Mouse (Mus musculus) hindbrain, embryonic 11.5 days (tissue): ENCODE results near the gene Cdc34. TPM values are rescaled to one million over a fixed set of nuclear protein-coding genes. Genes with fewer than 3 reads are reported as not detected.

ENCODE experiments used
- ATAC-seq: fragments of 200-750 bp; cut with Nextera tagmentation; 2 replicates; pipeline ENCODE4 v1.8.0; 2017; ENCODE audit warnings: mild to moderate bottlenecking, moderate TSS enrichment, moderate library complexity; ENCODE audit not compliant: low FRiP score
- DNase-seq: peaks from one replicate; pipeline ENCODE4 v3.0.0-alpha.2; 2015; ENCODE audit warnings: low spot score
- H3K27ac ChIP-seq: fragments of 300-500 bp; sonication (generic); 2 replicates; pipeline ENCODE4 v1.5.1; 2014; ENCODE audit warnings: mild to moderate bottlenecking, low read depth, low read length
- H3K27me3 ChIP-seq: fragments of 300-500 bp; sonication (generic); 2 replicates; pipeline ENCODE4 v1.6.1; 2014; ENCODE audit warnings: mild to moderate bottlenecking, low read length, moderate library complexity, mixed read lengths; ENCODE audit not compliant: control insufficient read depth, insufficient read depth
- H3K36me3 ChIP-seq: fragments of 300-500 bp; sonication (generic); 2 replicates; pipeline ENCODE4 v1.6.1; 2014; ENCODE audit warnings: mild to moderate bottlenecking, low read length, moderate library complexity, mixed read lengths; ENCODE audit not compliant: control insufficient read depth, insufficient read depth
- H3K4me1 ChIP-seq: fragments of 300-500 bp; sonication (generic); replicated peaks from 2 replicates; pipeline ENCODE4 v1.6.1; 2014; ENCODE audit warnings: low read length, mixed read lengths; ENCODE audit not compliant: control insufficient read depth, insufficient read depth
- H3K4me2 ChIP-seq: fragments of 300-500 bp; sonication (generic); replicated peaks from 2 replicates; pipeline ENCODE4 v1.6.1; 2014; ENCODE audit warnings: mild to moderate bottlenecking, low read depth, low read length
- H3K4me3 ChIP-seq: fragments of 300-500 bp; sonication (generic); 2 replicates; pipeline ENCODE4 v1.5.1; 2014; ENCODE audit warnings: low read depth, low read length
- H3K9ac ChIP-seq: fragments of 300-500 bp; sonication (generic); 2 replicates; pipeline ENCODE4 v1.6.1; 2014; ENCODE audit warnings: low read depth, low read length
- H3K9me3 ChIP-seq: fragments of 300-500 bp; sonication (generic); 2 replicates; pipeline ENCODE4 v1.6.1; 2016; ENCODE audit warnings: low read length; ENCODE audit not compliant: control insufficient read depth
- WGBS: fragments of 180-500 bp; shearing (Covaris S2); extraction: QIAGEN DNeasy Blood & Tissue Kit; methylation state at CpG from one replicate; pipeline ENCODE4 v1.1.7; 2014; 5-methylcytosine and 5-hydroxymethylcytosine counted together
- polyA plus RNA-seq: library from polyadenylated mRNA; unstranded; fragments of >200 nt; fragmentation: Nextera tagmentation; extraction: Ambion mirVana; gene quantifications from 2 replicates; pipeline ENCODE4 v1.2.1, GENCODE M21; 2014

Cdc34 gene
- polyA plus RNA-seq, 1 experiment from 2014 or later: 153 TPM

- peaks cover 7% of the 10 kb centered on the region for H3K36me3 ChIP-seq
- WGBS: 68% methylated on average over 4 of the region's 4 CpGs
- no peaks in the 10 kb centered on the region for H3K4me1 ChIP-seq
- peaks cover 45% of the 10 kb centered on the region for H3K27me3 ChIP-seq
- no peak overlapping the region for H3K9ac ChIP-seq
- ATAC-seq (no peak), DNase-seq (no peak)
- H3K9me3 ChIP-seq: no peaks in the 10 kb centered on the region
- no peak overlapping the region for H3K4me2 ChIP-seq
- no peak overlapping the region for H3K27ac ChIP-seq
- no peak overlapping the region for H3K4me3 ChIP-seq
Observed at GRCm38 (mm10) chr10:79714996-79715395, 33.0 kb downstream of the Cdc34 start.

- Histone ChIP-seq H3K27ac (no peak within 1 kb of the TSS), H3K36me3 (no peaks in the 10 kb centered on the region), H3K27me3 (peaks cover 45% of the 10 kb centered on the region), H3K9ac (peak within 1 kb of the TSS; percentile 50; the same call in 1 of the 2 replicates), H3K4me1 (no peaks in the 10 kb centered on the region), H3K4me2 (peak within 1 kb of the TSS; percentile 73), H3K4me3 (peak within 1 kb of the TSS; percentile 37), H3K9me3 (no peaks in the 10 kb centered on the region)
- peak; percentile 51 for DNase-seq
- ATAC-seq: peak; percentile 45
- WGBS: 2% methylated on average over 44 of the region's 91 CpGs
Observed at GRCm38 (mm10) chr10:79716254-79716987, 34.4 kb downstream of the Cdc34 start, which contains the start of gene Hcn2. TSS of gene Hcn2 (plus strand) at chr10:79716634.

GRCm38 (mm10) chr10:79716988-79717355 is 35.0 kb downstream of the Cdc34 start:
- Histone ChIP-seq H3K4me3 (peak overlapping the region; percentile 37), H3K4me1 (no peaks in the 10 kb centered on the region), H3K4me2 (peak overlapping the region; percentile 73), H3K9me3 (no peaks in the 10 kb centered on the region), H3K27me3 (peaks cover 45% of the 10 kb centered on the region), H3K36me3 (no peaks in the 10 kb centered on the region), H3K9ac (0 out of 2 replicates have a peak overlapping the region, but pooled peaks have one; percentile 3), H3K27ac (no peak overlapping the region)
- no peak for ATAC-seq
- peak; percentile 51 for DNase-seq
- 1% methylated on average over 41 of the region's 44 CpGs for WGBS

GRCm38 (mm10) chr10:79717640-79718357 is 35.8 kb downstream of the Cdc34 start:
- ATAC-seq (no peak), DNase-seq (peak; percentile 83)
- WGBS: 5% methylated on average over 43 of the region's 43 CpGs
- no peak overlapping the region for H3K27ac ChIP-seq
- no peaks in the 10 kb centered on the region for H3K36me3 ChIP-seq
- H3K9ac ChIP-seq: no peak overlapping the region
- peak overlapping the region; percentile 73 for H3K4me2 ChIP-seq
- H3K4me3 ChIP-seq: peak overlapping the region; percentile 37; the same call in 1 of the 2 replicates
- no peaks in the 10 kb centered on the region for H3K4me1 ChIP-seq
- no peaks in the 10 kb centered on the region for H3K9me3 ChIP-seq
- peaks cover 45% of the 10 kb centered on the region for H3K27me3 ChIP-seq

- Histone ChIP-seq H3K9ac (no peak overlapping the region), H3K27me3 (peaks cover 32% of the 10 kb centered on the region), H3K36me3 (no peaks in the 10 kb centered on the region), H3K4me1 (no peaks in the 10 kb centered on the region), H3K27ac (no peak overlapping the region), H3K4me3 (no peak overlapping the region), H3K9me3 (no peaks in the 10 kb centered on the region), H3K4me2 (no peak overlapping the region)
- ATAC-seq (no peak), DNase-seq (no peak)
- 67% methylated on average over 5 of the region's 5 CpGs for WGBS
Observed at GRCm38 (mm10) chr10:79721089-79721488, 39.1 kb downstream of the Cdc34 start.

GRCm38 (mm10) chr10:79723047-79723446 is 41.1 kb downstream of the Cdc34 start:
- ATAC-seq (no peak), DNase-seq (no peak)
- Histone ChIP-seq H3K4me3 (no peak overlapping the region), H3K4me1 (no peaks in the 10 kb centered on the region), H3K27ac (no peak overlapping the region), H3K4me2 (no peak overlapping the region), H3K36me3 (no peaks in the 10 kb centered on the region), H3K9me3 (no peaks in the 10 kb centered on the region), H3K9ac (no peak overlapping the region), H3K27me3 (peaks cover 12% of the 10 kb centered on the region)
- WGBS: 59% methylated on average over 6 of the region's 6 CpGs

GRCm38 (mm10) chr10:79723692-79724091 is 41.7 kb downstream of the Cdc34 start:
- no peak for ATAC-seq
- WGBS: 78% methylated on average over 7 of the region's 7 CpGs

GRCm38 (mm10) chr10:79726090-79726489 is 44.1 kb downstream of the Cdc34 start:
- Histone ChIP-seq H3K27me3 (no peaks in the 10 kb centered on the region), H3K9me3 (no peaks in the 10 kb centered on the region), H3K4me3 (no peak overlapping the region), H3K27ac (no peak overlapping the region), H3K36me3 (no peaks in the 10 kb centered on the region), H3K4me2 (no peak overlapping the region), H3K9ac (no peak overlapping the region), H3K4me1 (no peaks in the 10 kb centered on the region)
- ATAC-seq (no peak), DNase-seq (peak; percentile 44)
- 34% methylated on average over 11 of the region's 11 CpGs for WGBS

More at GRCm38 (mm10) chr10:79723692-79724091, 41.7 kb downstream of the Cdc34 start:
- no peaks in the 10 kb centered on the region for H3K4me1 ChIP-seq
- H3K27ac ChIP-seq: no peak overlapping the region
- peaks cover 7% of the 10 kb centered on the region for H3K27me3 ChIP-seq
- no peak for DNase-seq
- H3K4me3 ChIP-seq: no peak overlapping the region
- no peak overlapping the region for H3K4me2 ChIP-seq
- no peak overlapping the region for H3K9ac ChIP-seq
- no peaks in the 10 kb centered on the region for H3K36me3 ChIP-seq
- H3K9me3 ChIP-seq: no peaks in the 10 kb centered on the region
